Mouse (Mus musculus) forebrain, embryonic 16.5 days (tissue): Measurements from ENCODE around the gene Yy1. TPM values are rescaled to one million over a fixed set of nuclear protein-coding genes. Genes with fewer than 3 reads are reported as not detected.
"Not testable (repeated sequence)": the region's sequence is repeated elsewhere in the genome, so short reads cannot be mapped to it uniquely, and the experiment has no call there.

Experiments
- ATAC-seq: fragments of 200-750 bp; cut with Nextera tagmentation; 2 replicates; pipeline ENCODE4 v1.8.0; 2017; ENCODE audit warnings: mild to moderate bottlenecking, moderate library complexity
- H3K27ac ChIP-seq: fragments of 300-500 bp; sonication (generic); 2 replicates; pipeline ENCODE4 v1.5.1; 2014; ENCODE audit warnings: low read length, control low read depth
- H3K27me3 ChIP-seq: fragments of 300-500 bp; sonication (generic); replicated peaks from 2 replicates; pipeline ENCODE4 v1.6.1; 2014; ENCODE audit warnings: low read length; ENCODE audit not compliant: control insufficient read depth, insufficient read depth
- H3K36me3 ChIP-seq: fragments of 300-500 bp; sonication (generic); 2 replicates; pipeline ENCODE4 v1.6.1; 2014; ENCODE audit not compliant: control insufficient read depth, insufficient read depth
- H3K4me1 ChIP-seq: fragments of 300-500 bp; sonication (generic); replicated peaks from 2 replicates; pipeline ENCODE4 v1.6.1; 2014; ENCODE audit warnings: low read length; ENCODE audit not compliant: control insufficient read depth, insufficient read depth
- H3K4me2 ChIP-seq: fragments of 300-500 bp; sonication (generic); 2 replicates; pipeline ENCODE4 v1.6.1; 2014; ENCODE audit warnings: mild to moderate bottlenecking, low read length, control low read depth
- H3K4me3 ChIP-seq: fragments of 300-500 bp; sonication (generic); replicated peaks from 2 replicates; pipeline ENCODE4 v1.5.1; 2014; ENCODE audit warnings: mild to moderate bottlenecking, low read length, control low read depth
- H3K9ac ChIP-seq: fragments of 300-500 bp; sonication (generic); replicated peaks from 2 replicates; pipeline ENCODE4 v1.6.1; 2014; ENCODE audit warnings: low read depth, low read length, control low read depth
- H3K9me3 ChIP-seq: fragments of 300-500 bp; sonication (generic); 2 replicates; pipeline ENCODE4 v1.6.1; 2016; ENCODE audit warnings: low read length; ENCODE audit not compliant: control insufficient read depth
- WGBS: fragments of 180-500 bp; shearing (Covaris S2); extraction: QIAGEN DNeasy Blood & Tissue Kit; methylation state at CpG from one replicate; pipeline ENCODE4 v1.1.7; 2014; 5-methylcytosine and 5-hydroxymethylcytosine counted together
- polyA plus RNA-seq: library from polyadenylated mRNA; unstranded; fragments of >200 nt; fragmentation: Nextera tagmentation; extraction: Ambion mirVana; gene quantifications from 2 replicates; pipeline ENCODE4 v1.2.1, GENCODE M21; 2015

Gene Yy1
- polyA plus RNA-seq, 1 experiment from 2014 or later = 14.0 TPM

- Histone ChIP-seq H3K4me1 (peaks cover 49% of the 10 kb centered on the region), H3K4me3 (peak overlapping the region; percentile 93), H3K27me3 (no peaks in the 10 kb centered on the region), H3K27ac (no peak overlapping the region), H3K9ac (peak overlapping the region; percentile 83), H3K4me2 (peak overlapping the region; percentile 71), H3K9me3 (no peaks in the 10 kb centered on the region), H3K36me3 (0 out of 2 replicates have a peak, but pooled peaks cover 3% of the 10 kb centered on the region)
- WGBS = 57% methylated on average over 7 of the region's 7 CpGs
- ATAC-seq = no peak
Measured at GRCm38 (mm10) chr12:108836722-108837121, 43.9 kb downstream of the Yy1 start.

DNA sequence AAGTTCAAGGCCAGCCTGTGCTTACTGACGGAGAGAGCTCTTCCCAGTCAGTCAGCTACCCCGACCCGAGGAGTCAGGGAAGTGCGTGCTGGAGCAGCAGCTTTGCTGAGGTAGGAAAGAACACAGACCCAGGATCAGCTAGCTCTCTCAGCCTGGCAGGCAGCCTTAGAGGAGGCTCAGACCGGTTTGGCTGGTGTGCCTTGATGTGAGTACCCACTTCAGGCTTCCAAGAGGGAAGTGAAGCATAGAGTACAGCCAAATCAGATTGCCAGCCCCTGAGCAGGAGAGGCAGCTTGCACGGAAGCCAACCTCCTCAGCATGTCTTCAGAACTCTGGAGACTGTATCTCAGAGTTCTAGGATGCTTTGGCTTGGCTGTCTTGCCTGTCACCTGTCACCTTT, 48.4 kb downstream of the Yy1 start:
- Histone ChIP-seq H3K27me3 (no peaks in the 10 kb centered on the region), H3K4me3 (no peak overlapping the region), H3K4me2 (no peak overlapping the region), H3K9ac (no peak overlapping the region), H3K9me3 (no peaks in the 10 kb centered on the region), H3K4me1 (peaks cover 34% of the 10 kb centered on the region), H3K36me3 (peaks cover 16% of the 10 kb centered on the region), H3K27ac (peak overlapping the region; percentile 33; the same call in 1 of the 2 replicates)
- 83% methylated on average over 6 of the region's 6 CpGs for WGBS
- no peak for ATAC-seq

- Histone ChIP-seq H3K4me3 (no peak overlapping the region), H3K27me3 (no peaks in the 10 kb centered on the region), H3K36me3 (peaks cover 16% of the 10 kb centered on the region), H3K27ac (no peak overlapping the region), H3K4me1 (peaks cover 21% of the 10 kb centered on the region), H3K4me2 (no peak overlapping the region), H3K9me3 (no peaks in the 10 kb centered on the region), H3K9ac (no peak overlapping the region)
- ATAC-seq = no peak
- 93% methylated on average over 7 of the region's 7 CpGs for WGBS
Measured at GRCm38 (mm10) chr12:108842663-108843062, 49.9 kb downstream of the Yy1 start.

DNA sequence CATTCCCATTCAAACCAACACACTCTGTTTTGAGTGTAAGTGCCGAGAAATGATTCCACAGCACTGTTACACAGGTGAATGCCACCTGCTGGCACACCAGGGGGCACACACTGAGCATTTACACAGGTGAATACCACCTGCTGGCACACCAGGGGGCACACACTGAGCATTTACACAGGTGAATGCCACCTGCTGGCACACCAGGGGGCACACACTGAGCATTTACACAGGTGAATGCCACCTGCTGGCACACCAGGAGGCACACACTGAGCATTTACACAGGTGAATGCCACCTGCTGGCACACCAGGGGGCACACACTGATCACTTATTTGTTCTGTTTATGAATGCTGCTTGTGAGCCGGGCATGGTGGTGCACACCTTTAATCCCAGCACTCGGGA, 55.3 kb downstream of the Yy1 start:
- not testable (repeated sequence) for H3K9me3 ChIP-seq, H3K4me2 ChIP-seq, H3K4me1 ChIP-seq, H3K27ac ChIP-seq, H3K36me3 ChIP-seq, H3K4me3 ChIP-seq, H3K9ac ChIP-seq, H3K27me3 ChIP-seq, ATAC-seq
- WGBS = 96% methylated on average over 3 of the region's 3 CpGs

GRCm38 (mm10) chr12:108849488-108850022, 56.8 kb downstream of the Yy1 start:
- no peaks in the 10 kb centered on the region for H3K9me3 ChIP-seq
- H3K36me3 ChIP-seq = peaks cover 6% of the 10 kb centered on the region; the same call in 1 of the 2 replicates
- H3K4me1 ChIP-seq = no peaks in the 10 kb centered on the region
- ATAC-seq = no peak
- no peak overlapping the region for H3K9ac ChIP-seq
- no peak overlapping the region for H3K27ac ChIP-seq
- H3K4me3 ChIP-seq = no peak overlapping the region
- WGBS = 78% methylated on average over 4 of the region's 4 CpGs
- no peak overlapping the region for H3K4me2 ChIP-seq
- no peaks in the 10 kb centered on the region for H3K27me3 ChIP-seq

- 72% methylated on average over 8 of the region's 8 CpGs for WGBS
- no peak for ATAC-seq
- Histone ChIP-seq H3K4me3 (no peak overlapping the region), H3K9ac (no peak overlapping the region), H3K36me3 (peaks cover under 1% of the 10 kb centered on the region; the same call in 1 of the 2 replicates), H3K27me3 (no peaks in the 10 kb centered on the region), H3K9me3 (no peaks in the 10 kb centered on the region), H3K27ac (no peak overlapping the region), H3K4me1 (no peaks in the 10 kb centered on the region), H3K4me2 (no peak overlapping the region)
Measured at GRCm38 (mm10) chr12:108850129-108850528, 57.4 kb downstream of the Yy1 start.

DNA sequence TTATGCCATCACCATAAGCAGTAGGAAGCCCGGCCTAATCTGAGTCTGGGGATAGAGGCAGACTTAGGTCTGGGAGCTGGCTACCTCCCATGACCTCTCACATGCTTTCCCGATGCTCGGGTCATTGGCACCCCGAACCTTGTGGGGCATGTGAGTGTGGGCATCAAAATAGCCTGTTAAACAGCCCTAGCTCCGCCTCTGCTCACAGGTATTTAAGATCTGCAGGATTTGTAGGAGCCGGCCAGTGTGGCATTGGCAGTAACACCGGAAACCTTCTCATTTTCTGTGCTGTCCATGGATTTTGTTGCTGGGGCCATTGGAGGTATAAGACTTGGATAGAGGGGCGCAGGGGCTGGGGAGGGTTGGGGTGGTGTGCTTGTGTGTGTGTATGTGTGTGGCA, 58.1 kb downstream of the Yy1 start:
- no peaks in the 10 kb centered on the region for H3K36me3 ChIP-seq
- ATAC-seq = no peak
- H3K4me3 ChIP-seq = no peak overlapping the region
- H3K4me1 ChIP-seq = no peaks in the 10 kb centered on the region
- no peaks in the 10 kb centered on the region for H3K27me3 ChIP-seq
- H3K9me3 ChIP-seq = no peaks in the 10 kb centered on the region
- WGBS = 91% methylated on average over 8 of the region's 8 CpGs
- H3K9ac ChIP-seq = no peak overlapping the region
- H3K4me2 ChIP-seq = no peak overlapping the region
- no peak overlapping the region for H3K27ac ChIP-seq

DNA sequence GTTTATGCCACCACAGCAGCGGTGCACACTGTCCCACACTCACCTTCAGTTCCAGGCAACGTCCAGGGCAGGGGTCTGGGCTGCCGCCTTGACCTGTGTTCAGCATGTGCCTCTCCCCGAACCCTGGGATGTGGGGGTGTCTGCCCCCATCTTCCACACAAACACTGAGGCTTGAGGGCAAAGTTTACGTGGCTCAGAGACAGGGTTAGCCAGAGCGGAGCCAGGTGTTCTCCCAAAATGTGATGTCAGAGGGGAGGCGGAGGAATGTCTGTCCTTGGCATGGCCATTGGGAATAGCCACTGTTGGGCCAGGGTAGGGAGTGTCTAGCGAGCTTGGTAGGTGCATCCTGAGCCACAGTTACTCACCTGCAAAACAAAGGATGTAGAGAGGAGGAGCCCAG, 60.0 kb downstream of the Yy1 start:
- H3K27me3 ChIP-seq = no peaks in the 10 kb centered on the region
- no peaks in the 10 kb centered on the region for H3K36me3 ChIP-seq
- no peak overlapping the region for H3K4me2 ChIP-seq
- H3K9me3 ChIP-seq = no peaks in the 10 kb centered on the region
- 89% methylated on average over 8 of the region's 8 CpGs for WGBS
- ATAC-seq = no peak
- H3K27ac ChIP-seq = no peak overlapping the region
- H3K9ac ChIP-seq = no peak overlapping the region
- no peaks in the 10 kb centered on the region for H3K4me1 ChIP-seq
- H3K4me3 ChIP-seq = no peak overlapping the region

DNA sequence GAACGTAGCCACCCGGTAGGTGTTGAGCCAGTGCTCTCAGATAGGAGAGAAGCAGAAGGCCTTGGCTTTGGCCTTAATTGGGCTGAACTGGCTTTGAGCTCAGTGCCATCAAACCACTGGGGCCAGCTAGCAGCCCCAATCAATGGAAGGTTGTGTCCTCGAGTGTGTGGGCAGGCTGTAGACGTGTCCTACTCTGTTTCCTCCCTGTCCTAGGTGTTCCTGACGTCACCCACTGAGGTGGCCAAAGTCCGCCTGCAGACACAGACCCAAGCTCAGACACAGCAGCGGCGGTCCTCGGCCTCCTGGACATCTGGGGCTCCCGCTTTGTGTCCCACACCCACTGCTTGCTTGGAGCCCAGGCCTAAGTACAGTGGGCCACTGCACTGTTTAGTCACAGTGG, 62.3 kb downstream of the Yy1 start:
- no peaks in the 10 kb centered on the region for H3K9me3 ChIP-seq
- H3K36me3 ChIP-seq = no peaks in the 10 kb centered on the region
- 88% methylated on average over 10 of the region's 10 CpGs for WGBS
- no peak overlapping the region for H3K4me2 ChIP-seq
- no peak overlapping the region for H3K9ac ChIP-seq
- no peaks in the 10 kb centered on the region for H3K27me3 ChIP-seq
- no peak overlapping the region for H3K27ac ChIP-seq
- no peaks in the 10 kb centered on the region for H3K4me1 ChIP-seq
- no peak overlapping the region for H3K4me3 ChIP-seq
- ATAC-seq = no peak

- no peaks in the 10 kb centered on the region for H3K9me3 ChIP-seq
- 89% methylated on average over 8 of the region's 8 CpGs for WGBS
- no peak overlapping the region for H3K9ac ChIP-seq
- no peak overlapping the region for H3K4me2 ChIP-seq
- H3K27me3 ChIP-seq = no peaks in the 10 kb centered on the region
- H3K36me3 ChIP-seq = peaks cover 1% of the 10 kb centered on the region; the same call in 1 of the 2 replicates
- no peaks in the 10 kb centered on the region for H3K4me1 ChIP-seq
- no peak overlapping the region for H3K4me3 ChIP-seq
- ATAC-seq = no peak
- no peak overlapping the region for H3K27ac ChIP-seq
Measured at GRCm38 (mm10) chr12:108856186-108856585, 63.4 kb downstream of the Yy1 start.
